Mouse (Mus musculus) liver, embryonic 13.5 days (tissue): ENCODE data around the gene Tnip2. TPM values are rescaled to one million over a fixed set of nuclear protein-coding genes. Genes with fewer than 3 reads are reported as not detected.

ENCODE experiments used
- ATAC-seq: fragments of 200-750 bp; cut with Nextera tagmentation; 2 replicates; pipeline ENCODE4 v1.8.0; 2017; ENCODE audit warnings: low read depth, mild to moderate bottlenecking, moderate number of reproducible peaks, moderate library complexity
- DNase-seq: peaks from one replicate; pipeline ENCODE4 v3.0.0; 2022
- H3K27ac ChIP-seq: fragments of 300-500 bp; sonication (generic); 2 replicates; pipeline ENCODE4 v1.5.1; 2015; ENCODE audit warnings: moderate library complexity, mild to moderate bottlenecking, inconsistent platforms
- H3K27me3 ChIP-seq: fragments of 300-500 bp; sonication (generic); 2 replicates; pipeline ENCODE4 v1.6.1; 2015; ENCODE audit warnings: mild to moderate bottlenecking, inconsistent platforms
- H3K36me3 ChIP-seq: fragments of 300-500 bp; sonication (generic); 2 replicates; pipeline ENCODE4 v1.6.1; 2015; ENCODE audit warnings: mild to moderate bottlenecking, inconsistent platforms
- H3K4me1 ChIP-seq: fragments of 300-500 bp; sonication (generic); replicated peaks from 2 replicates; pipeline ENCODE4 v1.6.1; 2015; ENCODE audit warnings: inconsistent platforms
- H3K4me2 ChIP-seq: fragments of 300-500 bp; sonication (generic); 2 replicates; pipeline ENCODE4 v1.6.1; 2015; ENCODE audit warnings: inconsistent platforms, mild to moderate bottlenecking, moderate library complexity
- H3K4me3 ChIP-seq: fragments of 300-500 bp; sonication (generic); replicated peaks from 2 replicates; pipeline ENCODE4 v1.5.1; 2015; ENCODE audit warnings: mild to moderate bottlenecking, inconsistent platforms
- H3K9ac ChIP-seq: fragments of 300-500 bp; sonication (generic); 2 replicates; pipeline ENCODE4 v1.6.1; 2015; ENCODE audit warnings: mild to moderate bottlenecking, inconsistent platforms
- H3K9me3 ChIP-seq: fragments of 300-500 bp; sonication (generic); replicated peaks from 2 replicates; pipeline ENCODE4 v1.6.1; 2016; ENCODE audit warnings: inconsistent platforms
- WGBS: fragments of 180-500 bp; shearing (Covaris S2); methylation state at CpG from one replicate; pipeline ENCODE4 v1.1.7; 2015; ENCODE audit not compliant: insufficient replicate concordance; 5-methylcytosine and 5-hydroxymethylcytosine counted together
- polyA plus RNA-seq: library from polyadenylated mRNA; unstranded; fragments of >200 nt; fragmentation: Nextera tagmentation; extraction: Ambion mirVana; gene quantifications from 2 replicates; pipeline ENCODE4 v1.2.1, GENCODE M21; 2015

Gene Tnip2
- polyA plus RNA-seq, 1 experiment from 2014 or later: 5.4 TPM

DNA sequence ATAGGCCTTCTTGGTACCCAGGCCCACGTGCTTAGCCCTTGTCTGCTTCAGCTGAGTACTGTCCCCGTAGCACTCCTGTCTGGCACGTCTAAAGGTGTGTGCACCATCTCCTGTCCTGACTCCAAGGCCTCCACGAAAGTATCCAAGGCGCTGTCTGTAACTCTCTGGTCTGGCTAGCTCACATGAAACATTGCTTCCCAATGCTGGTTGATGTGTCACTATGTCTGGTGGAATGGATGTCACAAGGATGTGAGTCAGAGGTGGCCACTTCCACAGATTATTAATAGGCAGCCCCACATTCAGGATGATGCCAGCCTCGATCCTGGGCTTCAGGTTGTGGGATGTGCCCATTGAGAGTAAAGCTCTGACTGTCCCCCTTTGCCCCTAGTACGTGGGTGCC is 22.0 kb upstream of the Tnip2 start:
- Histone ChIP-seq H3K4me2 (no peak overlapping the region), H3K4me1 (peaks cover 45% of the 10 kb centered on the region), H3K36me3 (no peaks in the 10 kb centered on the region), H3K9me3 (no peaks in the 10 kb centered on the region), H3K27ac (no peak overlapping the region), H3K4me3 (no peak overlapping the region), H3K27me3 (no peaks in the 10 kb centered on the region), H3K9ac (no peak overlapping the region)
- WGBS: 69% methylated on average over 7 of the region's 7 CpGs
- DNase-seq (no peak), ATAC-seq (no peak)

DNA sequence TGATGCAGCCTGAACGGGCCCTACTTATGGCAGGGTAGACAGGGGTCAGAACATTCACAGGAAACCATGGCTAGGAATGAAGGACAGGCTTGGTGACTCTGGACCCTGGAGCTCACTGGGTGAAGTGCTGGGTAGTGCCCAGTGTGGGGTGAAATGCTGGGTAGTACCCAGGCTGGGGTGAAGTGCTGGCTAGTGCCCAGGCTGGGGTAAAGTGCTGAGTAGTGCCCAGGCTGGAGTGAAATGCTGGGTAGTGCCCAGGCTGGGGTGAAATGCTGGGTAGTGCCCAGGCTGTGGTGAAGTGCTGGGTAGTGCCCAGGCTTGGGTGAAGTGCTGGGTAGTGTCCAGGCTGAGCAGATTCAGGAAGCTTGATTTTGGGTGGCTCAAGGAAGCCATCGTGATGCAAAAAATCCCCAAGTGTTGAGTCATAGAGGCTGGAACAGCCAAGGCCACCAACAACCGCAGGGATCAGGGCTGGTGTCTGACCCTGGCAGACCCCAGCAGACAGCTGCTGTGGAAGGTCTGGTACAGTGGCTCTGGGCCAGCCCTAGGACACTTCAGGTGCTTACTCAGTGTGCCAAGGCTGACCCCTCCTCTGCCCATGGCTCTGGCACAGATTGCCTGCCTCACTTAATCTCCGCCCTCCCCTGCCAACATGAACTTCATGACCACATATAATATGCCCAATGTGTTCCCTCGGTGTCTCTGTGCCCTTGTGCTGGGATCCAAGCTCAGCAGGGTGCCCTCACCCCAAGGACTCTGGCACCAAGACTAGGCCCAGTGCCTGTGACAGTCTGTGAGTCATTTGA is 21.2 kb upstream of the Tnip2 start:
- Histone ChIP-seq H3K9ac (no peak overlapping the region), H3K4me2 (no peak overlapping the region), H3K27me3 (no peaks in the 10 kb centered on the region), H3K27ac (no peak overlapping the region), H3K4me1 (peaks cover 54% of the 10 kb centered on the region), H3K9me3 (no peaks in the 10 kb centered on the region), H3K36me3 (no peaks in the 10 kb centered on the region), H3K4me3 (no peak overlapping the region)
- DNase-seq (no peak), ATAC-seq (no peak)
- 66% methylated on average over 5 of the region's 5 CpGs for WGBS

DNA sequence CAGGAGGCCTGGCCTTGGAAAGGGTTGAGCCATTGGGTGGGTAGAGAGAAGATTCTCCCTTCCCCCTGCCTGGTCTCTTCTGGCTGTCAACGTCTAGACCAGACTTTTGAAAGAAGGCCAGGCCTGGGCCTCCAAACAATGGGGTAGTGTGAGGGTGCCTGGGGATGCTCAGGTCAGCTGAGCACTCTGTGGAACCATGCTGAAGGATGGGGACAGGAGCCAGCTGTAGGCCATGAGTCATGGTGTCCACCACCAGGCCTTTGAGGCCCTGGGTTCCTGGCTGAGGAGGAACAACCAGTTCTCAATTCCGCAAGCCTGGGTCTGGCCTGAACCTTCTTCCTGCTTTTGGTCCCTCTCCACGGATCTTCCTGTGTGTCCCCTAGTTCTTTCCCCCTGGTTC is 20.0 kb upstream of the Tnip2 start:
- Histone ChIP-seq H3K4me1 (peaks cover 54% of the 10 kb centered on the region), H3K4me2 (no peak overlapping the region), H3K27ac (peak overlapping the region; percentile 47; the same call in 1 of the 2 replicates), H3K4me3 (no peak overlapping the region), H3K36me3 (no peaks in the 10 kb centered on the region), H3K9ac (no peak overlapping the region), H3K9me3 (no peaks in the 10 kb centered on the region), H3K27me3 (no peaks in the 10 kb centered on the region)
- 52% methylated on average over 3 of the region's 3 CpGs for WGBS
- no peak for ATAC-seq
- DNase-seq: no peak

DNA sequence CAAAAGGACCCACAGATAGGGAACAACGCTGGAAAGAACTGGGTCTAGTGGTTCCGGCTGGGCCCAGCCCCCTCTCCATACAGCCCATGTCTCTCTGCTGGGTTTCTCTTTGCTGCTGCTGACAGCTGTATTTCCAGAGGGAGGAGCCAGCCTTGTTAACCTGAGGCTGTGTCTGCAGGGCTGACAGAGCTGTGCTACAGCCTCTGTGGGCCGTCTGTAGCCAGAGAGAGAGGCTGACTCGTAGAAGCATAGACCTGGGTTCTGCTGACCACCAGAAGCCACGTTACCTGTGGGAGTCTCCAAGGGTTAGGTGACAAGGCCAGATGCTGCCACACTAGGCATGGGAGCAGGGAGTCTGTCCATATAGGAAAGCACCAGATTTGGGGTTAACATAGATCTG is 19.3 kb upstream of the Tnip2 start:
- Histone ChIP-seq H3K9ac (no peak overlapping the region), H3K9me3 (no peaks in the 10 kb centered on the region), H3K27ac (no peak overlapping the region), H3K4me3 (no peak overlapping the region), H3K27me3 (no peaks in the 10 kb centered on the region), H3K4me2 (no peak overlapping the region), H3K4me1 (peaks cover 53% of the 10 kb centered on the region), H3K36me3 (no peaks in the 10 kb centered on the region)
- ATAC-seq (no peak), DNase-seq (no peak)
- WGBS: 70% methylated on average over 5 of the region's 5 CpGs

DNA sequence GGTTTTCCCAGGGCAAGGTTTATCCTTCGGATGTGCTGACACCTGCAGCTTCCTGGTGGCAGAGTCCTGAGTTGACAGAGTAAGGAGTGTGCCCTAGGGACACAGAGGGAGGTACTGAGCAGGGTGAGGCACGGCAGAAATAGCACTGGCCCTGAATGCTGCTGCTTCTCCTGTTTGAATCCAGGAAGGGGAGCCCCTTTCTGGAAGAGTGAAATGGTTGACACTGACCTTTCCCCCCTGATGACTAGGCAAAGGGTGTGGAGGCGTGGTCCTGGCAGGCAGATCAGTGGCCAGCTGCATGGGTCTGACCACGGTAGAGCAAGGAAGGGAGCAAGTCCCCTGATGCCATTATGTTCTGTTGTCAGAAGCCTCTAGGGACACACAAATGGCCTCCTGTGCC is 16.9 kb upstream of the Tnip2 start:
- ATAC-seq: no peak
- 40% methylated on average over 4 of the region's 4 CpGs for WGBS
- Histone ChIP-seq H3K27me3 (peaks cover 5% of the 10 kb centered on the region; the same call in 1 of the 2 replicates), H3K4me3 (no peak overlapping the region), H3K27ac (peak overlapping the region; percentile 34; the same call in 1 of the 2 replicates), H3K4me1 (peaks cover 73% of the 10 kb centered on the region), H3K9me3 (no peaks in the 10 kb centered on the region), H3K36me3 (no peaks in the 10 kb centered on the region), H3K9ac (no peak overlapping the region), H3K4me2 (0 out of 2 replicates have a peak overlapping the region, but pooled peaks have one; percentile 1)
- no peak for DNase-seq

DNA sequence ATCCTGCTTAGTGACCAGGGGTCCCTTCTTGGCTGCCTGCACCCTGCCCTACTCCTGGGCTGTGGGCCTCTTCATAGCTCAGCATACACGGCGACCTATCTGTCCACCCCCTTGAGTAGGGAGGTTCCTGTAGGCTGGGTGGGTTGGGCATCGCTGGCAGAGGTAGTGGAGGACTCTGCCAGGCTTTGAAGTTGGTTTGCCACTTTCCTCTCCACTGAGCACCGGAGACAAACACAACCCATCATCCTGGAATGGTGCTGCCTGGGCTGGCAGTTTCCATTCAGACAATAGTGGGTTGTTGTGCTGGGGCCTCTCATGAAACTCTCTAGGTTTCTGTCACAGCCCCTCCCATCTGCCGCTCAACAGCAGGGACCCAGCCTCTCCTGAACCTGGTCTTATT is 16.3 kb upstream of the Tnip2 start:
- Histone ChIP-seq H3K4me1 (peaks cover 73% of the 10 kb centered on the region), H3K36me3 (no peaks in the 10 kb centered on the region), H3K4me2 (no peak overlapping the region), H3K27me3 (peaks cover 5% of the 10 kb centered on the region; the same call in 1 of the 2 replicates), H3K9me3 (no peaks in the 10 kb centered on the region), H3K27ac (no peak overlapping the region), H3K4me3 (no peak overlapping the region), H3K9ac (no peak overlapping the region)
- no peak for ATAC-seq
- 69% methylated on average over 5 of the region's 5 CpGs for WGBS
- no peak for DNase-seq

DNA sequence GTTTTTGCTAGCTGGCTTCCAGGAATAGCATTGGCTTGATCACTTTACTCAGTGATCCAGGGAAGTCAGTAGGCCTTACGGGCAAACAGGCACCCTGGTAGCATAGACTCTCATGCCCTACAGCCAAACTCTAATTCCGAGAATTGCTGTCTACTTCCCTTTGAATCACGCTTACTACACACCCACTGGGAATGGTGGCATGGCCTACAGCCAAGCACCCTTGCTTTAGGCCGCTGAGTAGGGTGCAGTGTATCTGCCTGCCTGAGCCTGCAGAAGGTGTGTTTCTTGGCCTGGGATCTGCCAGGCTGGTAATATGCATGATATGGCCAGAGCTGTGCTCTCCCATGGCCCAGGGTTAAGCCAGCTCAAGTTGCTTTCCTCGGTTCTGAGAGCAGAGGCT is 14.9 kb upstream of the Tnip2 start:
- Histone ChIP-seq H3K4me3 (no peak overlapping the region), H3K4me2 (no peak overlapping the region), H3K36me3 (no peaks in the 10 kb centered on the region), H3K27me3 (peaks cover 10% of the 10 kb centered on the region; the same call in 1 of the 2 replicates), H3K9me3 (no peaks in the 10 kb centered on the region), H3K27ac (0 out of 2 replicates have a peak overlapping the region, but pooled peaks have one; percentile 11), H3K9ac (no peak overlapping the region), H3K4me1 (peaks cover 73% of the 10 kb centered on the region)
- DNase-seq (no peak), ATAC-seq (no peak)
- WGBS: 71% methylated on average over 5 of the region's 5 CpGs

DNA sequence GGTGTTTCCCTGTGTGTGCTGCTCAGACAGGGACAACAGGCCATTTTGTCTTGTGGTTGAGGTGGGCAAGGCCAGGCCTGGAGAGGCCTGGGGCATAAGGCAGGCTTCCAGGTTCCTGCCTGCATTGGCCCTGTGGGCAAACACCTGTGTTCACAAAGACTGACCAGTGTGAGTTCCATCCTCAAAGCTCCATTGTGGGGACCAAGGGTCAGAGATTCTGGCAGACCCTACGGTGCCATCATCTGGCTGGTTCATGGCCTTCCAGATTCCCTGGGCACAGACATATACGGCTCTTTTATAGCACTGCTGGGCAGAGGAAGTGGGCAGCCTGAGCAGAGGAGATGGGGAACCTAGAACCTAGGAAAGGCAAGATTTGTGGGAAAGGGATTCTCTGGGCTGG is 13.6 kb upstream of the Tnip2 start:
- WGBS: 80% methylated on average over 2 of the region's 2 CpGs
- peaks cover 10% of the 10 kb centered on the region; the same call in 1 of the 2 replicates for H3K27me3 ChIP-seq
- H3K27ac ChIP-seq: no peak overlapping the region
- H3K9ac ChIP-seq: 0 out of 2 replicates have a peak overlapping the region, but pooled peaks have one; percentile 76
- H3K36me3 ChIP-seq: no peaks in the 10 kb centered on the region
- H3K9me3 ChIP-seq: no peaks in the 10 kb centered on the region
- H3K4me1 ChIP-seq: peaks cover 62% of the 10 kb centered on the region
- peak overlapping the region; percentile 84 for H3K4me2 ChIP-seq
- H3K4me3 ChIP-seq: peak overlapping the region; percentile 75; the same call in 1 of the 2 replicates
- no peak for ATAC-seq
- no peak for DNase-seq

DNA sequence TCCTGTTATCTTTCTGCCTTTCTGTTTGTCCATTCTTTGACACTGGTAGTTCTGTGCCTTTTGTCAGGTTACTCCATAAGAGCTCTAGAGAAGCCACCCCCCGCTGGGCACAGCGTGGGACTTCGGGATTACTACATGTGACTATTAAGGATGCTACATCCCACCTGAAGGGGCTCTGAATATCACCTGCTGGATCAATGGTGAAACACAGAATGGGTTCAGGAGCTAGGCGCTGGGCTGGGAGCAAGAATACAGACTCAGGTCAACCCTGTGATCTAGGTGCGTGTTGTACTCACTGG is 12.6 kb upstream of the Tnip2 start:
- Histone ChIP-seq H3K4me2 (peak overlapping the region; percentile 84), H3K4me3 (peak overlapping the region; percentile 75), H3K27me3 (peaks cover 10% of the 10 kb centered on the region; the same call in 1 of the 2 replicates), H3K9ac (peak overlapping the region; percentile 76), H3K36me3 (no peaks in the 10 kb centered on the region), H3K9me3 (no peaks in the 10 kb centered on the region), H3K4me1 (peaks cover 56% of the 10 kb centered on the region), H3K27ac (peak overlapping the region; percentile 80)
- DNase-seq (no peak), ATAC-seq (no peak)
- WGBS: 41% methylated on average over 5 of the region's 5 CpGs

DNA sequence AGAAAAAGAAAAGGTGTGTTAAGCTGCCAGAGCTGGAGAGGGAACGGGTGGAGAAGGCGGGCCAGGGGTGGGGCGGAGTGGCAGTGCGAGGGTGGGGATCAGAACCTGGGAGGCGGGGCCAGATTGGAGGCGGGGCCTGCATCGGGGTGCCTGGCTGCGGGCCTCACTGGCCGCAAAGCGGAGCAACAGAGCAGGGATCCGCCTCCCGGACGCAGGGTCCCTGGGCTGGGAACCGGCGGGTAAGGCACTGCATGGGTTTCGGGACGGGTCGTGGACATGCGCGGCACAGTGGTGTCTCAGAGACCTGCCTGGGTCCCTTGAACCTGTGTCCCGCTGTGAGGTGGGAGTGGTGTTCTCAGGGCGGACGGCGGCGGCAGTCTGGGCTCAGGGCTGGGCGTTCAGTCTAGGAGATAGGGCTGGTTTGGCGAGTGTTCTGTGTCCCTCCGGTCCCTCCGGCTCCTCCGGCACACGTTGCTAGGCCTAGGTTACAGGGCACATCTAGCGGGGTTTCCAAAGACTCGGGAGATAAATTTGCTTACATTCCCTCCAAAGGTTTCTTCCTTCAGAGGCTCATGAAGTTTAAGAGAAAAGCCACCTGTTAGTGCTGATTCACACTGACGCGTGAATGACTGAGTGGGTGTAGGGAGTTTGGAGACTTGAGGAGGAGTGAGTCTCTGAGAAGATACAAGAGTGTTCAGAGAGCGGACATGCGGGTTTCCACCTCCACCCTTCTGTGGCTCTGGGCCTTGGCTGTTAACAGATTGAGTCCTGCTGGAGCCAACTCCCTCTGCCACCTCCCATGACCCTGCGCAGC is 12.1 kb upstream of the Tnip2 start, which contains the start of gene Sh3bp2:
Sh3bp2 (plus strand) TSS at position 176 of the 814 bp plus-strand sequence.
- H3K4me1 ChIP-seq: peaks cover 56% of the 10 kb centered on the region
- DNase-seq: peak; percentile 96
- no peaks in the 10 kb centered on the region for H3K9me3 ChIP-seq
- peak within 1 kb of the TSS; percentile 75 for H3K4me3 ChIP-seq
- ATAC-seq: peak; percentile 94
- H3K9ac ChIP-seq: peak within 1 kb of the TSS; percentile 76
- H3K27ac ChIP-seq: peak within 1 kb of the TSS; percentile 80
- peaks cover 10% of the 10 kb centered on the region; the same call in 1 of the 2 replicates for H3K27me3 ChIP-seq
- peak within 1 kb of the TSS; percentile 84 for H3K4me2 ChIP-seq
- H3K36me3 ChIP-seq: no peaks in the 10 kb centered on the region
- whole genome bisulfite sequencing: under 1% methylated on average over 38 of the region's 38 CpGs

DNA sequence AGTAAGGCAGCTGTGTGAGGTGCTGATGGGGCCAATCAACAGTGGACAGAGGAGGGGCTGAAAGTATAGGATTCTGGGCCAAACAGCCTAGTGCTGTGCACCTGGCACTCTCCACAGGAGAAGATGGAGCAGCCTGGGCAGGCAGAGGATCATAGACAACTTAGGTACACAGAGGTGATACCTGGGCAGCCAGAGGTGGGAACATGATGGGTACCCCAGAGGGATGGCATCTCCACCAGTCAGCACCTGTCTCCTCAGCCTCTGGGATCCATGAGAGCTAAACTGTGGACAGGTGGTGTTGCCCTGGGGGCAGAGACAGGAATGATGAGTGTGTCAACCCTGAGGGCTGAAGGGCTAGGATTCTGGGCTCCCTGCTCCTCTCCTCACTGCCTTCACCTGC is 10.7 kb upstream of the Tnip2 start:
- DNase-seq: no peak
- Histone ChIP-seq H3K4me1 (peaks cover 56% of the 10 kb centered on the region), H3K9me3 (no peaks in the 10 kb centered on the region)

More for the DNA sequence above, 10.7 kb upstream of the Tnip2 start:
- Histone ChIP-seq H3K4me2 (no peak overlapping the region), H3K27me3 (peaks cover 10% of the 10 kb centered on the region; the same call in 1 of the 2 replicates), H3K36me3 (no peaks in the 10 kb centered on the region), H3K27ac (no peak overlapping the region), H3K4me3 (no peak overlapping the region), H3K9ac (no peak overlapping the region)
- no peak for ATAC-seq
